Mouse (Mus musculus) large intestine, adult 2 months (tissue): ENCODE results near the gene Prkaa1. TPM values are rescaled to one million over a fixed set of nuclear protein-coding genes. Genes with fewer than 3 reads are reported as not detected.

Experiments used
- DNase-seq: peaks from one replicate; pipeline ENCODE4 v3.0.0-alpha.2; 2012; ENCODE audit warnings: low read depth, low spot score
- WGBS: fragments of 180-500 bp; shearing (Covaris S2); methylation state at CpG from one replicate; pipeline ENCODE4 v1.1.7; 2018; 5-methylcytosine and 5-hydroxymethylcytosine counted together
- polyA plus RNA-seq: library from polyadenylated mRNA; depleted of rRNA; stranded (reverse); fragments of >200 nt; gene quantifications from 2 replicates; pipeline ENCODE4 v1.2.3, GENCODE M21; 2012

Prkaa1 gene
- polyA plus RNA-seq, 1 experiment, result 5.1 TPM

GRCm38 (mm10) chr15:5156355-5156754, 12.7 kb downstream of the Prkaa1 start:
- WGBS, result 61% methylated on average over 4 of the region's 4 CpGs
- no peak for DNase-seq

GRCm38 (mm10) chr15:5157386-5157785, 13.7 kb downstream of the Prkaa1 start:
- 59% methylated on average over 1 of the region's 1 CpGs for WGBS
- no peak for DNase-seq

- no peak for DNase-seq
- WGBS, result 22% methylated on average over 6 of the region's 6 CpGs
Observed at GRCm38 (mm10) chr15:5158827-5159226, 15.2 kb downstream of the Prkaa1 start.

DNA sequence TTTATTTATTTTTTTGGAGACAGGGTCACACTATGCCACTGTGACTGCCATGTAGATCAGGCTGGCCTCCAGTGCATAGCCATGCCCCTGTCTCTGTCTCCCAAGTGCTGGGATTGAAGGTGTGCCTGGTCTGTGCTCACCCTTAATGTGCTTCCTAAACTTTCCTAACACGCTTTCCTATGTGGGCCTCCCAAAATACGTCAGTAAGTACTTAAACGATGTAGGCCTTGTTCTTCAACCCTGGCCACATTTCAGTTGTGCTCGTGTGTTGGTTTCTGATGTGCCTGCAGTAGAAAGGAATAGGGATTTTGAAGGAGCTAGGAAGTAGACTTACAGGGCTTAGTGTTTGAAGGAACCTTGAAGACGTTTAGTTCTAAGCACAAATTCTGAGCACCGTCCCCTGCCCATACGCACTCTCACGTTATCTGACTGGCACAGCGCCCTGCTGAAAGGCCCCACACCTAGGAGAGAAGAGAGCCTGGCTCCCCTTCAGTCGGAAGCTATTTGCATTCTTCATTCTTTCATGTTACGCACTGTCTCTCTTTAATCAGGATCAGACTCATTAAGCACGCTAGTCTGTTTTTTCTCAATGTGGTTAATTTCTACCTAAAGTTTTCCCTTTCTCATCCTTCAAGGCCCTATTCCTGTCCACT, 21.6 kb downstream of the Prkaa1 start:
- no peak for DNase-seq
- 86% methylated on average over 12 of the region's 12 CpGs for WGBS

DNA sequence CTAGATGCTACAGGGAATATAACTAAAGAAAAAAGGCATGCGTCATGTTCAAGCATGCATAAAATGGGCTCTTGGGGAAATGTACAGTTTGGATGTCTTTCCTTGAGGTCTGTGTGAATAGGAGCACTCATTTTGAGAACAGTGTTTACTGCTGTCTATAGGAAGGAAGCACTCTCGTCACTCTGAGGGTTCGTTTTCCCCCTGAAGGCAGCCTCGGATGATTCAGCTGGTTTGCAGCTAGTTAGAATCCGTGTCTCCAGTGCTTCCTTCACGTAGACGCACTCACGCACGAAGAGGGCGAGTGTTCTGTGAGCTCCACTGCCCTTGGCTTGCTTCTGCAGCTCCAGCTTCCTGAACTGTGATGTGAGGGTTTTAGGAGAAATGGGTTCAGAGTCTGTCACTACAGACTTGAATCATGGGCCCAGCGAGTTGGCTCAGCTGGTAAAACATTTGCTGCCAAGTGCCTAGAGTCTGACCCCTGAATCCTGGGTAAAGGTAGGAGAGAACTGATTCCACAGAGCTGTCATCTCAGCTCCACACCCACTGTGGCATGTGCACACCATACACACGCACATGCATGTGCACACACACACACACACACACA, 29.7 kb downstream of the Prkaa1 start:
- DNase-seq, result no peak
- 85% methylated on average over 12 of the region's 12 CpGs for WGBS

DNA sequence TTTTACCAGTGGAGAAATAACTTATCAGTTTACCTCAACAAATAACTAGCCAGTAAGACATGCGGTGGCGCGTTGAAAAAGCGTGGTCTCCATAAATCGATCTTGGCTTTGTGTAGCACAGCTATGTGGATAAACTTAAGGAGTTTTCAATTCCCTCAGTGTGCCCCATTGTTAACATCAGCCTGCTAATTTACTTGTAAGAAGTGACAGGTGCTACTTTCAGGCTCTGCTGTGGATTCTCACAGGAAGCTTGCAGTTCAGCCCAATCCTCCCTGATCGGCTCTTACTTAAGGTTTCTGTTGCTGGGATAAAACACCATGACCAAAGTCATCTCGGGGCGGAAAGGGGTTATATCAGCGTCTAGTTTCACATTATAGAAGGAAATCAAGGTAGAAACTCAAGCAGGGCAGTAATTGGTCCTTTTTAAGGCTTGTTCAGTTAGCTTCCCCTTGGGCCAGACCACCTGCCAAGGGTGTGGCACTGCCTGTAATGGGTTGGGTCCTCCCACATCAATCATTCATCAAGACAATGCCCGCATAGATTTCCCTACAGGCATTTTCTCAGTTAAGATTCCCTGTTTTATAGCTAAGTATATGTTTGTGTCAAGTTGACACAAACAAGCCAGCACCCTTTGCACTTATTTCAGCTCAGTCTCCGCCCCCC, 41.1 kb downstream of the Prkaa1 start:
- DNase-seq, result no peak
- WGBS, result 12% methylated on average over 11 of the region's 11 CpGs

- WGBS, result under 1% methylated on average over 55 of the region's 55 CpGs
- peak; percentile 75 for DNase-seq
Observed at GRCm38 (mm10) chr15:5185366-5186292, 42.0 kb downstream of the Prkaa1 start, which contains the start of gene Ttc33. Ttc33 (plus strand) TSS chr15:5185525.

GRCm38 (mm10) chr15:5186293-5186675, 42.6 kb downstream of the Prkaa1 start:
- DNase-seq, result no peak

DNA sequence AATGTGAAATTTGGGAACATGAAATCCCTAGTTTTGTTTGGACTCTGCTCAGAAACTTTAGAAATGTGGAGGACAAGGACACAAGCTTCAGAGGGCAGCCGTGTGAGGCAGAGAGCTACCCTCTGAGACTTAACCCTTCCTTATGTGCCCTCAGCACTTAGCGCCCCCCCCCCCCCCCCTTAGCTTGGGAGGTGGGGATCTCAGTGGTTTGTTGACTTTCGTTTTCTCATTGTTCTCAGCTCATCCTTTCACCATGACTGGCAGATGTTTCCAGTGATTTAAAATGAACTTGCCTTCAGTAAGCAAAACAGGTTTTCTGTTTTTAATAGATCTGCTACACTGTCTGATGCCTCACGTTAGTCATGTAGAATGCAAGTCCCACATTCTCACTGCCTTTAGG, 43.5 kb downstream of the Prkaa1 start:
- no peak for DNase-seq
- WGBS, result 38% methylated on average over 4 of the region's 4 CpGs

More at GRCm38 (mm10) chr15:5186293-5186675, 42.6 kb downstream of the Prkaa1 start:
- 8% methylated on average over 10 of the region's 10 CpGs for WGBS

DNA sequence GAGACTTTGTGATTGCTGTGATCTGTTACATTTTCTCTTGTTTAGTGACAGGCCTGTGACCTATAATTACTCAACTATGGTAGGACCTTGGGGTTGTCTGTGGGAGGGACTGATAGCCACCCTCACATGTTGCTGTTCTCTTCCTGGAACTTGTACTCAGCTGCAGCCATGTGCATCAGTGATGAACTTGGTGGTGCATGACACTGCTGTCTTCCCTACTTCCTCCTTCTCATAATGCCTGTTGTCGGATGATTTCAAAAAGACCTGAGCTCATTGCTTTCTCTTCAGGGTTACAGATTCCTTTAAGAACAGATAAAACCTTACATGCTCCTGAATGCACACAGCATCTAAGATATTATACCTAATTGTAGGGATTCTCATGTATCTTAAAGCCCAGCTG, 44.4 kb downstream of the Prkaa1 start:
- WGBS, result 78% methylated on average over 1 of the region's 1 CpGs
- no peak for DNase-seq

DNA sequence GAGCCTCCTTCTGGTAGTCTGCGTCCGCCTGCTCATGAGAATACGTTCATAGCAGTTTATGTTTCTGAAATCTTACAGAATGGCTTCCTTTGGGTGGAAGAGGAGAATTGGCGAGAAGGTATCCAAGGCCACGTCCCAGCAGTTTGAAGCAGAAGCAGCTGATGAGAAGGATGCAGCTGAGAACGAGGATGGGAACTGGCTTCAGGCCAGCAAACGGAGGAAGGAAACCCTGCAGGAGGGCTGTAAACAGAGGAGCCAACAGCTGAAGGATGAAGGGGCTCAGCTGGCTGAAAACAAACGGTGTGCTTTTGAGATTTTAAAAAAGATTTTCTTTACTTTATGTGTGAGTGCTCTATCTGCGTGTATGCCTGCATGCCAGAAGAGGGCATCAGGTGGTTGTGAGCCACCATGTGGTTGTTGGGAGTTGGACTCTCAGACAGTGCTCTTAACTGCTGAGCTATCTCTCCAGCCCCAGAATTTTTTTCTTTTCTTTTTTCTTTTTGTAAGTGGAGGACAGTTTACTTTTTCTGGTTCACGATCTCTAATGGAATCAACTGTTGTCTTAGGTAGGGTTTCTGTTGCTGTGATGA, 45.9 kb downstream of the Prkaa1 start:
- no peak for DNase-seq
- 53% methylated on average over 10 of the region's 10 CpGs for WGBS

DNA sequence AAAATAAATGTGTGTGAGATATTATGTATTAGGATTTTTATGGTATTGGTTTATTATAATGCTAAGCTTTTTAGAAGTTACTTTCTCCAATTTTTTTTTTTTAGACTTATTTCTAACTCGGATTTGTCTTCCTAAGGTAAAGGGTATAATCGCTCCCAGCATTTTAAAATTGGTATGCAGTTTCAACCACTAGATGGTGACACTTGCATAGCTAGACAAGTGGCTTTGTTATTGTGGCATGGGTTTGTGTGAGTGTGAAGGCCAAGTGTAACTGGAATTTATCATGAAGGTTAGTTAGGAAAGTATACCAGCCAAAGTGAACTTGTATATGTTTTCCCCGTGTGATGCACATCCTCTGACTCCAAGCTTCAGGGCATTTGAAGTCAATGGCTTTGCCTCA, 50.2 kb downstream of the Prkaa1 start:
- WGBS, result 45% methylated on average over 3 of the region's 3 CpGs
- no peak for DNase-seq

- DNase-seq, result no peak
- 74% methylated on average over 6 of the region's 6 CpGs for WGBS
Observed at GRCm38 (mm10) chr15:5194446-5194845, 50.8 kb downstream of the Prkaa1 start.

- 80% methylated on average over 9 of the region's 9 CpGs for WGBS
- no peak for DNase-seq
Observed at GRCm38 (mm10) chr15:5194931-5195330, 51.3 kb downstream of the Prkaa1 start.

DNA sequence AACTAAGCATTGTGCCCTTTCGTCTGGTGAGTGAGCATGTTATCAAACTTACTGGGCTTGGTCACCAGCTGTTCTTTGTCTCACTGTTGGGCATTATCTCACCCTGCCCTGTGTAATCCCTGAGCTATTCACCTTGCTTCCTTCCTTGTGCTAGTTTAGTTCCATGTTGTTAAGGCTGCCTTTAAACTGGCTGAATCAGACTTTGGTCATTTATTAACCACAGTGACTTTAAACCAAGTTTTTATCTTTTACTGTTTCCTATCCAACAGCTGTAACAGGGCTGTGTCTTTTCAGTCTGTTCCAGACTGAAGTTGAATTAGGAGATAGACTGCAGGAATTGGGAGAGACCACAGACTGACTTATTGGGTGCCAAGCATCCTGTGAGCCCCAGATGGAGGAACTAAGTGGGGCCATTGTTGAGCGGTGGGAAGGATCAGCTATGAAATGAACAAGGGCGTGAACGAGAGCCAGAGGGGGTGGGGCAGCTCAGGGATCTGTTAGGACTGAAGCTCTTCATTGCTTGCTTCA, 52.4 kb downstream of the Prkaa1 start:
- 15% methylated on average over 4 of the region's 4 CpGs for WGBS
- DNase-seq, result peak; percentile 92

- no peak for DNase-seq
- WGBS, result 25% methylated on average over 4 of the region's 4 CpGs
Observed at GRCm38 (mm10) chr15:5196691-5197090, 53.0 kb downstream of the Prkaa1 start.

DNA sequence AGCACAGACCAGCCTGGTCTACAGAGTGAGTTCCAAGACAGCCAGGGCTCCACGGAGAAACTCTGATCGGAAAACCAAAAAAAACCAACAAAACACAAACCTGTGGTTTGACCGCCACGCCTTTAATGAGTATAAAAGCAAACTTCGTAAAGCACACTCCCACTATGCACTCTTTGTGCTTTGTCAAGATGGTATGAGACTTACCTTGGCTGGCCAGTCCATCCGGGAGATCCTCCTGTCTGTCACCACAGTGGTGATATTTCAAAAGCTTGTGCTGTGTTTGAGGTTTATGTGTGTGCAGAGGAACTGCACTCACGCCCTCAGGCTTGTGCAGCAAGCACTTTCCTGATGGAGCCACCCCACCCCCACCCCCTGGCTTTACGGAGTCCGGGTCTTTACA, 61.6 kb downstream of the Prkaa1 start:
- no peak for DNase-seq
- WGBS, result 53% methylated on average over 9 of the region's 9 CpGs

GRCm38 (mm10) chr15:5209116-5209515, 65.5 kb downstream of the Prkaa1 start:
- WGBS, result 90% methylated on average over 3 of the region's 3 CpGs

DNA sequence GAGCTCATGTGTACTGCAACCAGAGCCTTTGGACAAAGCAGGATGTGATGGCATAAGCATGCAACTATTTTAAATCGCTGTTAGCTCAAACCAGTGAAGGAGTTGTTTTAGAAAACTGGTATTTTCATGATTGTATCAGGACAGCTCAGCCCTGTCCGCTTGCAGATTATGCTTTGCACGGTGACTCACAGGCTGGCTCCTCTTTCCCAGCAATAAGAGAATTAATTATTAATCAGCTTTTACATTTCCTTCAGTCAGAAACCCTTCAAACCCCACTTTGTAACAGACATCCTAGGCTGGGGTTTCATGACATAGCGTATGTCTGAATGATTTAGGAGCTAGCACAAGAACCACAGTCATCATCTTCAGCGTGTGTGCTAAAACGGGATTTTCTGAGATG, 76.8 kb downstream of the Prkaa1 start:
- no peak for DNase-seq
- 71% methylated on average over 6 of the region's 6 CpGs for WGBS

More at GRCm38 (mm10) chr15:5209116-5209515, 65.5 kb downstream of the Prkaa1 start:
- DNase-seq, result no peak
